Mouse (Mus musculus) heart, postnatal 0 days (tissue): ENCODE data around the gene Muc1.

Experiments
- CTCF ChIP-seq: IDR thresholded peaks from 2 replicates; pipeline ENCODE4 v1.5.1; 2016; ENCODE audit warnings: antibody characterized with exemption, control low read depth, low read depth
- EP300 ChIP-seq: IDR thresholded peaks from 2 replicates; pipeline ENCODE4 v1.6.1; 2016; ENCODE audit warnings: antibody characterized with exemption, low read depth

DNA sequence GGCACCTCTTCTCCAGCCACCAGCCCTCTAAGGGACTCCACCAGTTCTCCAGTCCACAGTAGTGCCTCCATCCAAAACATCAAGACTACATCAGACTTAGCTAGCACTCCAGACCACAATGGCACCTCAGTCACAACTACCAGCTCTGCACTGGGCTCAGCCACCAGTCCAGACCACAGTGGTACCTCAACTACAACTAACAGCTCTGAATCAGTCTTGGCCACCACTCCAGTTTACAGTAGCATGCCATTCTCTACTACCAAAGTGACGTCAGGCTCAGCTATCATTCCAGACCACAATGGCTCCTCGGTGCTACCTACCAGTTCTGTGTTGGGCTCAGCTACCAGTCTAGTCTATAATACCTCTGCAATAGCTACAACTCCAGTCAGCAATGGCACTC is 1.7 kb downstream of the Muc1 start:
- TF ChIP-seq CTCF = no peak
- TF ChIP-seq EP300 = no peak
